Mouse (Mus musculus) cerebellum, adult 9-10 months (tissue): ENCODE measurements around the gene Olfr1197.

Experiments
- DNase-seq: peaks from one replicate; pipeline ENCODE4 v3.0.0; 2022

Olfr1197 gene

GRCm38 (mm10) chr2:88732266-88732665 lies at the start of gene Olfr1197:
Olfr1197 (minus strand) TSS chr2:88732366.
- DNase-seq = no peak

DNA sequence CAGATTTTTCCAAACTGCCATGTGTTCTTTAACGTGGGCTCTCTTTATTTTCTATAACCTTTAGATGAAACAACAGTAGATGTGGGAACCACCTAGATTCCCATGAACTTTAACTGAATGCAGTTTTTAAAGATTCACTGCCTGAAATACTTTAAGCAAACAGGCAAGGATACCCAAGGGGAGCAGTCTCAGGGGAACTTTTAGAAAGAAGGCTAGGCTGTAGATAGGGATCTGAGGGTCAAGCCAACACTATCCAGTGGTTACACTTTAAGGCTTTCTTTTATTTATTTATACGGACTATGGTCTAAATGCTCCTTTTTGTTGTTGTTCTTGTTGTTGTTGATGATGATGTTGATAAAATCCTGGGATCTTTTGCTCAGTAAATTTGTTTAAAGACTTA lies 38.2 kb upstream of the Olfr1197 start, which contains the start of gene Olfr1200:
TSS of gene Olfr1200 (minus strand) at position 101 of the 400 bp plus-strand sequence.
- DNase-seq = no peak

GRCm38 (mm10) chr2:88760369-88760768 lies 28.2 kb upstream of the Olfr1197 start, which contains the start of gene Olfr1199:
Olfr1199 (minus strand) TSS chr2:88760469.
- DNase-seq = no peak

- no peak for DNase-seq
Measured at GRCm38 (mm10) chr2:88751270-88751669, 19.1 kb upstream of the Olfr1197 start, which contains the start of gene Olfr1198. Olfr1198 (minus strand) TSS chr2:88751370.

DNA sequence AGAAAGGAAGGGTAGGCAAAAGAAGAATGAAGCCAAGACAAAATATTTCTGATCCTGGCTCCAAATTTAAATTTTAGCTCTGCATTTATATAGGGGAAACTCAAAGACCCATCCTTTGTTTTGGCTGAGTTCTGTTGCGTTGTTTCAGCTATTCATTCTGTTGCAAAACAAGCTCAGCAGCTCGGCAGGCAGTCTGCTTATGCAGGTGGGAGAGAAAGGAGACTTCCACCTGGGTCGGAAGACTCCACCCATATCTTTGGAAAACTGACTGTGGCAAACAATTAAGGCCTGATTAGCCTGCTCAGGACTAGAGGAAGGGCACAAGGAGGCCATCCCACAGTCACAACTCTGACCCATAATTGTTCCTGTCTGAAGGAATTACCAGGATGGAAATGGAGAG lies 11.2 kb upstream of the Olfr1197 start:
- DNase-seq = no peak

GRCm38 (mm10) chr2:88704497-88704896 lies 27.7 kb downstream of the Olfr1197 start, which contains the start of gene Olfr1196:
Olfr1196 (minus strand) TSS chr2:88704597.
- DNase-seq = no peak

DNA sequence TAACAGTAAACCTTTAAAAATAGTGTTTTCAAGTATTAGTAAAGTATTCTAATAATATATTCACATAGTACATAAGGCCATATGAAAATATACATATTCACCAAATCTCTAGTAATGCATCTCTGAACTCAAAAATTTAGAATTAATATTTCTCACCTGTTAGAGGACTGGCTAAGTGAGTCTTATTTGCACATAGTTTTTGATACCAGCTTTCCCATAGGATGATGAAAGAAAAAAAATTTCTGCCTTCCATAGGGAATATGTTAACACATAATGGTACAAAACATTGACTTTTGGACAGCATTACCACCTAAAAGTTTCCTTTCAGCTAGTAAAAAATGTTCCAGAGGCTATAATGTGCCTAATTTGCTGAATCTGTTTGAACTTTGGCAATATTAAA lies 43.1 kb downstream of the Olfr1197 start, which contains the start of gene Olfr1195:
TSS of gene Olfr1195 (minus strand) at position 101 of the 400 bp plus-strand sequence.
- DNase-seq = no peak
